Mouse (Mus musculus) kidney, adult 9 months (tissue): ENCODE measurements around the gene Nudt2.
"Not testable (repeated sequence)": the region's sequence is repeated elsewhere in the genome, so short reads cannot be mapped to it uniquely, and the experiment has no call there.

Experiments
- DNase-seq: peaks from one replicate; pipeline ENCODE4 v3.0.0; 2022

The Nudt2 gene

DNA sequence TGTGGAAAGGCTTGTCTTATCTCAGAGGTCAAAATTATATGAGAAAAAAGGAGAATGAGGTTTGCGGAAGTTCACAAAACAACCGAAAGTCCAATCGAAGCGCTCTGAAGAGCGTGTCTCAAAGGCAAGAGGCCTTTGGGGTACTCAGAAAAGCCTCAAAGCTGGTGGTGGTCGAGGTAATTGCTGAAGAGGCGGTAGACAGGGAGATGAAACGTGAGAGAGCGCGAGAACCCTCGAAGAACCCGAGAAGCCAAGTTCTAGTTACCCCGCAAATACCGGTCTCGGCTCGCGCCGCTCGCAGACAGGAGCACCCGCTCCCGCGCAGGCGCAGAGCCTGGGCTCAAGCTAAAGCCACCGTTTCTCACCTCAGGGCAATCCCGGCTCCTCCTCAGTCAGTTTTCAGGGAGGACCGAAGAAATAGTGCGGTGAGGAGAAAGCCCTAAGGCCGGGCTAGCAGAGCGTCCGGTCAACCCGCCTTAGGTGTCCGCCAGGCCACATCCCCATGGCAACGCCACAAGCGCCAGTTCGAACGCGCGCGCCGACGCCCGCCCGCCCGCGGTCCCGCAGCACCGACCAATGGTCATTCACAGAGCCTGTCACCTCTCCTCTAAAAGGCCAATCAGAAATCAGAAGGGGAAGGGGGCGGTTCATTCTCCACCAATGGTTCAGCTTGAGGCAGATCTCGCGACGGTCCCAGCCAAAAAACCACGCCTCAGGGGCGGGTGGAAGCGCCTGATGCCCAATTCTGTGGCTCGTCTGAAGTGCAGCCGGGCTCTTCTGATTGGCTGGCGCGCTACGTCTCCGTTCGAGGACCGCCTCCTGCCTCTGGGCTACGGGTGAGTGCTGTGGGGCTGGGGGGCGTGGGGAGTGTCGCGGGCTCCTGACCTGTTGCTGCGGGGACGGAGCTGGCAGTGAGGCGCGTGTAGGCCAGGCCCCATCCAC is at the start of gene Nudt2, which contains the start of gene Kif24:
Gene Nudt2 (plus strand): TSS at position 807 of the 942 bp plus-strand sequence.
Gene Kif24 (minus strand): TSS at position 543 of the 942 bp plus-strand sequence.
- peak; percentile 100 for DNase-seq

DNA sequence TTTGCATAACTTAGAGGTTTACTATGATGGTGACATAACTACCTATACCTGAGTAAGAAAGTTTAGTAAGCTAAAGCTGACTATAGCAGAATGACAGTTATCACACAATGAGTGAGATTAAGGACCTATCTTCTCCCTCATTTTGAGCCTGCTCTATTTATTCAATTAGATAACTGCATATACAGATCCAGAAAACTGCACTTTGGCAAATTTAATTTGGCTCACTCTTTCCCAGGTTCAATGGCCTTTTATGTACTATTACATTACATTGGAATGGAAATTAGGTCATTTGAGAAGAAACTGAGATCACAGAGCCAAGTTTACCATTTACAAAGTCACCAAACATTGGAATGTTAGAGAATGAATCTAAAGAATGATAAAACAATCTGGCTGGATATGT is 48.0 kb upstream of the Nudt2 start:
- DNase-seq: no peak

DNA sequence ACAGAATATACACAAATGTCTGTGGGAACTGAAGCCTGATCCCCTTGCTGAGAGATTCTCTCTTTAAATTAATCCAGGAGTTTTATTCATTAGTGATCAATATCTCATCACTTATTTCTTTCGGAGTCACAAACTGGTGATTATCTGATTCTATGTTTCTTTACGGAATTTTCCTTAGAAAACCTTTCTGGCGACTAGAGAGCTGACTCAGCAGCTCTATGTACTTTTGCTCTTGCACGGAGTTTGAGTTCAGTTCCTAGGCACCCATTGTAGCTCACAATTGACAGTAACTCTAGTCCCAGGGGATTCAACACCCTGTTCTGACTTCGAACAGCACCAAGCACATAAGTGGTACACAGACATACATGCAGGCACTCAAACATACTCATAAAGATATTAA is 26.0 kb upstream of the Nudt2 start:
- DNase-seq: no peak

DNA sequence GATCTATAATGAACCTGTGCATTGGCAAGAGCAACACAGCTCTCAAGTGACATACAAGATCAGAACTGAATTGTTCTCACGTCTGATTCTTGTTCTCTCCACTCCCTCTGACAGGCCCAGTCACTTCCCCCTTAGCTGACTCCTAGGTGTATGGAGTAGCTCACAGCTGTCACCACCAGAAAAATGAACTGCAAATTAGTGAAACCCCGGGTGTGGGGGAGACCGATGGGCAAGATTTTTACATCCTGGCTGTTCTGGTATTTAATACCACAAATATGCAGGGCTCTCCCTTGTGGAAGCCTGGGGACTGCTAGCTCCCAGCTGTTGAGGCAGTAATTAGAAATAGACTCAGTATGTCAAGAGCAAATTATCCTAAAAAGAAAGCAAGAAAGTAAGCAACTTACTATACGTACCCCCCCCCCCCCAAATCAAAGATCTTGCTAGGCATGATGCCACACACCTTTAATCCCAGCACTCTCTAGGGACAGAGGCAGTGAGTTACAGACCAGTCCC is 22.1 kb upstream of the Nudt2 start:
- DNase-seq: no peak

DNA sequence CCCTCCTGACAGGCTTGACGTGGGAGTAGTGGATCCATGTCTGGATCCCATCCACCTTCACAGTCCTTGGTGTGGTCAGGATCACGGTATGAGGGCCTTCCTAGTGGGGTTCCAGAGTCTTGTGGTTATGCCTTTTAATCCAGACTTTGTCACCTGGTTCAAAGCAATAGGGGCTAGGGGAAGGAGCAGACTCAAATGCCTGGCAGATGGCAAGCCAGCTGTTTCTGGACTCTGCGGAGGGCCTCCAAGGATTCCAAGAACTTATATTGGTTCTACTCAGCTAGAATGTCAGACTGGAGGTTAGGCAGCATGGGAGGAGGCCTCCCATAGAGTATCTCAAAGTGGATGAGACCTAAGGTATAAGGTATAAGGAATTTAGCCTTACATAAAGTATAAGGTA is 17.4 kb upstream of the Nudt2 start:
- DNase-seq: no peak

DNA sequence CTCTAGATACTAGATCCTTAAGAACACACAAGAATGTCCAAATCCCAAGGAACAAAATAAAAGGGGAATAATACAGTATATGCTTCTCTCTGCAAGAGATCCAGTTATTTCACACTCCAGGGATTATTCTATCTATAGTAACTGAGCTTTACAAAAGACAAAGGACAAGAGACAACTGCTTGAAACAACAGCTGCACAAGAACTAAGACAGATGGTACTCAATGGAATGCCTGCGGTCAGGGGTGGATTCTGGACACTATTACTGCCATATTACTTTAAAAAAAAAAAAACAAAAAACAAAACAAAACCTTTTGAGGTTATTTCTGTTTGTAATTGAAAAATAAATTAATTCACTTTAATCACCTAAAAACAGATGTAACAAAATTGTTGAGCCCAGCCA is 4.3 kb upstream of the Nudt2 start:
- DNase-seq: no peak

DNA sequence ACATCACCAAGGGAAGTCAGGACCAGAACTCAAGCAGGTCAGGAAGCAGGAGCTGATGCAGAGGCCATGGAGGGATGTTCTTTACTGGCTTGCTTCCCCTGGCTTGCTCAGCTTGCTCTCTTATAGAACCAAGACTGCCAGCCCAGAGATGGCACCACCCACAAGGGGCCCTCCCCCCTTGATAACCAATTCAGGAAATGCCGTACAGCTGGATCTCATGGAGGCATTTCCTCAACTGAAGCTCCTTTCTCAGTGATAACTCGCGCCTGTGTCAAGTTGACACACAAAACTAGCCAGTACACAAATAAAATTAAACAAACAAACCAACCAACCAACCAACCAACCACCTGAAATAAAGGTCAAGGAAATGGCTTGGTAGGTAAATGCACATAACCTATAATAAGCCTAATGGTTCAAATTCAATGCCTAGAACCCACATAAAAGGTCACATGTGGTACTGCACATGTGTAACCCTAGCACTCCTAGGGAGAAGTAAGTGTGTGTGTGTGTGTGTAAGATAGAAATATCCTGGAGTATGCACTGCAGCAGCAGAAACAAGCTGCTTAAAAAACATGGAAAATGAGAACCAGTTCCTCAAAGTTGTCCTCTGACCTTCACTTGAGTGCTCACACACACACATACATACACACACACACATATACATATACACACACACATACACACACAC is 1.8 kb upstream of the Nudt2 start:
- not testable (repeated sequence) for DNase-seq

DNA sequence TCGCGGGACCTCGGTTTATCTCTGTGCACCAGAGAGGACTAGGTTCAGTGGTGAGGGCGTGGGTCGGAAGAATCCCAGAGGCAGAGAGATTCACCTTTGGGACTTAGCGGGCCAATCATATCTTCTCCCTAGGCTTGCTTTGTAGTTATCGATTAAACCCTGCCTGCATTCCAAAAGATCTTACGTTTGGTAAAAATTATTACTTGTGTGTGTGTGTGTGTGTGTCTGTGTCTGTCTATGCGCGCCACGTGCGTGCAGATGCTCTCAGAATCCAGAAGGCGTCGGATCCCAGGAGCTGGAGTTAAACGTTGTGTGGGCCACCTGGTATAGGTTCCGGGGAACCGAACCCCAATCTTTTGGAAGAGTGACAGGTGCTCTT is 325 bp downstream of the Nudt2 start:
- DNase-seq: no peak

DNA sequence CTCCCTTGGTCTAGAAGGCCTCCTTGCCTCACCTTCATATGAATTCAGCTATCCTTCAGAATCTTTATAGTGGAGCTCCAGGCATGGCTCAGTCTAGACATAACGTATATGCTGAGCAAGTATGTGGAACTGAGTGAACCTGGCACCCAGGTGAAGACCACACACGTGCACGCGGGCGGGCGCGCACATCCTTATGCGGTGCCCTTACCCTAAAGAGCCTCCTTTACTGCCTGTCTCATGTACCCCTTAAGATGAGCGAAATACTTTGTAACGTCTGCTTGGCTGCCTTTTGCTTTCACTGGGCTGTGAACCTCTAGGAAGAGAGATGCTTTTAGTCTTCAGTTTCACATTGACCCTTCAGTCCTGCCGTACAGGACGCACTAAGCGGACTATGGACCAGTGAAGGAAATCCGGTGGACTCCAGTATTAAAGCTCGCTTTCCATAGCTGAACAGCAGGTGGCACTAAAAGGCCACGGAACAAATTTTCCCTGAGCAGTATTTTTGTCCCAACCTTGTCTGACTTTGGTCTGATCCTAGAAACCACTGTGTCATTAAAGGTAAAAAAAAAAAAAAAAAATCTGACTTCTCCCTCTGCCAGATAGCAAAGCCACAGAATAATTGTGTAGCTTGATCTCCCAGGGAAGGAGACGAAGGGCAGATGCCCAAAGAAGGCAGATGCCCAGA is 3.6 kb downstream of the Nudt2 start:
- DNase-seq: peak; percentile 86

DNA sequence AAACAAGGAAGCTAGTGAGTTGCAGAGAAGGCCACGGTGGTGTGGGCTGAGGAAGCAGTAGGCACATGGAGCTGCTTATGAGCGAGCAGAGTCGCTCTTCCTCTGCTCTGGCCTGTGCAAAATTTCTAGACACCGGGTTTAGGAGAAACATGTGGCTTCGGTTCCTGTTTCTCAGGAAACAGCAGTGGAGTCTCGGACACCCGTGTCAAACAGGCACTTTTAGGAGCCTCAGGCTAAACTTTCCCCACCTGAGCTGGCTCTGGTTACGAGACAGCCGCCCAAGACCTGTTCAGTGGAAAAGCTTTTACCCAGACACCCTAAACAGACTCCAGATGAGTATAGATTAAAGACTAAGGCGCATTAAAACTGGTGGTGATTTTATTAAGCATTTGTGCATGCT is 4.2 kb downstream of the Nudt2 start:
- no peak for DNase-seq

DNA sequence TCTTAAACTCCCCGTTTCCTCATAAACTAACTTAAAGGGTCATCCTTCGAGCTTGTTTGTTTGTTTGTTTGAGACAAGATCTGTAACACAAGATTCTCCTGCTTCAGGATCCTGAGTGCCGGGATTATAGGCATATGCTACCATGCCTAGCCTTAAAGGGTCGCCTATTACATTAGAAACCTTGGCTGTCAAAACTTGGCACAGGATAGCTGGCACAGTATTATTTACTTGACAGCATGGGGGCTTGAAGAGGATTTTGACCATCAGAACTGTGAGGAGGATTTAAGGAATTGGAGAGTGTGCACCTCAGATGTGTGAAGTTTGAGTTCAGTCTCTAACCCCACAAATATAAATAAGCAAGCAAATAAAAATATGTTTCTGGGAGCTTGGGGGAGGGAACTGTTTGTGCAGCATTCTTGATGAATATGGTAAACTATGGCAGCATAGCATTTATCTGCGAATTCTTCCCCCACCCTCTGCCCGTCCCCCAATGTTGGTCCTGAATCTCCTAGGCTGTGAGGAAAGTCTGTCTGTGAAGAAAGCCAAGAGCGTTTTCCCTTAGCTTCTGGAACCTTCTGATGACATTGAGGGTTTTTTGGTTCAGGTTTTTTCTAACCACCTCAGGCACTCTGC is 5.2 kb downstream of the Nudt2 start:
- DNase-seq: no peak

DNA sequence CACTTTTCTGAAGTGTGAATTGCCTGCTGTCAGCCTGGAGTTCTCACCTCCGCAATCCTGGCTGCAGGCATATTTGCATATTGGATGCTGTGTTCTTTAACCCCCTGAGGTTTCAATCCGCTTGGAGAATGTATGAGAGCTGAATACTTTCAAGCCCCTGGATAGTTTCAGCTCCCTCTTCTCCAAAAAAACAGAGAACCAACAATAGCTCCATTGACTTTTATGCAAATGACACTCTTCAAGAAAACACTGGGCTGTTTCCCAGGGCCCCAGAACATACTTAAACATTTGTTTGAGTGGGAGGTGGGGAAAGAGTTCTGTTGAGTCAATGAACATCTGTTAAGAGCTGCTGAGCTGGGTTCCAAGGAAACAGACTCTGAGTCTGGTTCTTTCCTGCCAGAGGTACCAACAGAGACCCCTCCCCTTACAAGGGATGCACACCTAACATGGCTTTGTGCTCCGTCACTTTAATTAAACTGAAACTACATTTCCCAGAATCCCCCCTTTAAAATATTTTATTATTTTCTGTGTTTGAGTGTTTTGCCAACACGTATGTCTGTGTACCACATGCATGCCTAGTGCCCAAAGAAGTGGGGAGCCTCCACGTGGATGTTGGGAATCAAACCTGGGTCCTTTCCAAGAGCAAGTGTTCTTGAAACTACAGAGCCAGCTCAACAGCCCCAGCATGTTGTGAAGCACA is 5.9 kb downstream of the Nudt2 start:
- DNase-seq: no peak

DNA sequence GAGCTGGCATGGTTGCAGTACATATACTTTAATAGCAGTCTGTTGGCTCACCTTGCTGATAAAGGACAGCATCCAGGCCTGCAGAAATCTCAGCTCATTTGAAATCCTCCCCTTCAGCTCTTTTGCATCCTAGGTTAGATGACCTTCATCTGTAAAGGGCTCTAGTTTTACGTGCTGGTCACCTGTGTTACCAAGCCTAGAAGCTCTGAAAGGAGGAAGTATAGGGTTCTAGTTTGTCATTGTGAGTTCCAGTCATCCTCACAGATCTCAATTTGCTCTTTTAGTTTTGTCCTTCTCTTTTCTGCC is 6.4 kb downstream of the Nudt2 start:
- no peak for DNase-seq

DNA sequence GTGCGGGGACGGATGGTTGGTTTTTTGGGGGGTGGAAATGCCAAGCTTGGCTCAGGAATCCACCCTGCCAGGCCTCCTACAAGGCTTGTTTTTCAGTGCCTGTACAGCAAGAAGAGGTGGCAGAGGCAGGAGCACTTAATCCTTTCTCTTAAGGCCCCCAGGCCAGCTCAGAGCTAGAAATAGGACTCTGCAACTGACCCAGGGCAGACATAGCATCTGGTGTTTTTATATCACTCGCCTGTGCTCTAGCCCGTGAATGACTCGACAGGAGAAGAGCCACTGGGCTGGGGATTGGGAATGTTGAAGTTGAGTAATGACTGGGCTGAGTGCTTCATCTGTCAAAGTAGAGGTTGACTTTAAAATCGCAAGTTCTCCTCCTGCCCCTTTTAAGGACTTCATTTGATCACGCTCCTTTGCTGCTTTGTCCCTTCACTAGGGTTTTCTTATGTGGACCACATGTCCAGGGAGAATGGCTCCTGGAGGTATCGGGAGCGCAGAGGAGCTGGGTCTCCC is 12.8 kb downstream of the Nudt2 start:
- no peak for DNase-seq

DNA sequence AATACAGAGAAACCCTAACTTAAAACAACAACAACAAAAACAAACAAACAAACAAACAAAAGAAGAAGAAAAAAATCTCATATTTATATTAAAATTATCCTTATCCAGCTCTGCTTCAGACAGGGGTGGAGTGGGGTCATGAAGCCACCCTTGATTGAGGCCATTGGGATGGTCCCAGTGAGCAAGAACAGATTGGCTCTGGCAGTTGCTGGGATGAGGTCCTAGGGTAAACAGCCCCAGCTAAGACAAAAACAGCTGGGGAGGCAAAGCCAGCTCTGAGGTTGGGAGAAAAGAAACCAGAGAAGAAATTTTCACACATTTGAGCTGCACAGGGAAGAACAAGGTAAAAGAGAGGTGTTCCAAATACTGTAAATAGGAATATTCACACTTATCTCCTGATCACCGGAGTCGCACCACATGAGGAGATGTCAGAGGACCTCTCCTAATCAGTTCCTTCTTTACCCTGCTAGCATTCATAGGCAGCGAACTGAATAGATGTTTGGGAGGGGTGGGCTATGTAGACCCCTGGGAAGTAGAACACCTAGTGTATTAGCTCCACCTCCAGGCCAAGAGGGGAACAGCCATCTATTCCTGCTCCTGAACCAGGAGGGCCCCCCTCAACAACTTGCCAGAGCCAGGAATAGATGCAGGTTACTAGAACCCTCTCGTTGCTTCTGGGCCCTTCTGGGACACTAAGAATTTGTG is 14.0 kb downstream of the Nudt2 start:
- DNase-seq: no peak

DNA sequence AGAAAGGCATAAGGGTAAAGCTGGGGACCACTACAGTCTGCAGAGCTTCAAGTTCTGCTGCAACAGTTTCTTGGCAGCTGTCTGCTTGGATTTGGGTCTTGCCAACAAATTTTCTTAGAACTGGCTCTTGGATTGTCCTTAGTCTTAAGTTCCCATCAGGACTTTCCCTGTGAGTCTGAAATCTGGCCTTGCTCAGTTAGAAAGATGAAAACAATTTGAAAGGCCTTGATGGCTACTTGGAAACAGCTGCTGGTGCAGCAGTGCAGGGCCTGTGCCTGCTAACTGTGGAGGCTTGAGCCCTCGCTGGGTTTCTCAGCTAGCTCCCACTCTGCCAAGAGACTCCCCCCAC is 14.5 kb downstream of the Nudt2 start:
- DNase-seq: no peak

DNA sequence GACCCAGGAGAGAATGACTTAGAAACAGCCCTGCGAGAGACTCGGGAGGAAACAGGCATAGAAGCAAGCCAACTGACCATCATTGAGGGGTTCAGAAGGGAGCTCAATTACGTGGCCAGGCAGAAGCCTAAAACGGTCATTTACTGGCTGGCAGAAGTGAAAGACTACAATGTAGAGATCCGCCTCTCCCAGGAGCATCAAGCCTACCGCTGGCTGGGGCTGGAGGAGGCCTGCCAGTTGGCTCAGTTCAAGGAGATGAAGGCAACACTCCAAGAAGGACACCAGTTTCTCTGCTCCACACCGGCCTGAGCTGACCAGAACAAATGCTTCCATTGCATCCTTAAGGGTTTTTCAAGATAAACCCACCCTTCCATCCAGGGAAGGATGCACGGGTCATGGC is 15.3 kb downstream of the Nudt2 start:
- no peak for DNase-seq

DNA sequence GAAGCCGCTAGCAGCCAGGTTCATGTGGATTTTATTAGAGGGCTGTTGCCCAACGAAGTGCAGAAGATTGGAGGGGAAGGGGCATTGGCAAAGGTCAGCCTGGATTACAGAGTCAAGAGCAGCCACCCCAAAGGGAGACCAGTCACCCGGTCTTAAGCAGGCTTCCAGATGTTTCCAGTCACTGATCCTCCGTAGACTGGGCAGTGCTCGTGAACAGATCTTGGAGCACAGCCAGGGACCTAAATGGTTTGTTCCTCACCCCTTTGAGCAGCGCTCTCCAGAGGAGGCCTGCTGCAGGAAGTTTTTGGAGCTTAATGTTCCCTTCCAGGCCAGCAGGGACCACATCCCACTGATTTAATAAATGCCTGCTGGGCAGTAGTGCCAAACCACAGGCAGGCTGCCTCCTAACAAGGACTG is 16.7 kb downstream of the Nudt2 start:
- peak; percentile 69 for DNase-seq

DNA sequence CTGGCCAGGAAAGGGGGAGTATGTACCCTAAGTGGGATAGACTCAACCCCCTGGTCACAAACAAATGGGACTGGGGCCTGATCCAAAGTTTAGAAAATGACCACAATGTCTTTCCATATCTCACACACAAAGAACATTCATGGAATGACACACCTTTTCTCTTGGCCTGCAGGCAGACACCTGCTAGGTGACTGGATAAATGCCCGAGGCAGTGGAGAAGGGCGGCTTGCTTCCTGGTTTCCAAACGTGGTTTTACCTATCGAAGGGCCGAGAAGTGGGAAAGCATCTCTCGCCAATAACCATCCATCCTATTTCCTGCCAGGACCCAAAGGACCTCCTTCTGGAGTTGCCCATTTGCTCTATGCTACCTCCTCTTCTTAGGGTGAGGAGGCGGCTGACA is 28.0 kb downstream of the Nudt2 start:
- no peak for DNase-seq

DNA sequence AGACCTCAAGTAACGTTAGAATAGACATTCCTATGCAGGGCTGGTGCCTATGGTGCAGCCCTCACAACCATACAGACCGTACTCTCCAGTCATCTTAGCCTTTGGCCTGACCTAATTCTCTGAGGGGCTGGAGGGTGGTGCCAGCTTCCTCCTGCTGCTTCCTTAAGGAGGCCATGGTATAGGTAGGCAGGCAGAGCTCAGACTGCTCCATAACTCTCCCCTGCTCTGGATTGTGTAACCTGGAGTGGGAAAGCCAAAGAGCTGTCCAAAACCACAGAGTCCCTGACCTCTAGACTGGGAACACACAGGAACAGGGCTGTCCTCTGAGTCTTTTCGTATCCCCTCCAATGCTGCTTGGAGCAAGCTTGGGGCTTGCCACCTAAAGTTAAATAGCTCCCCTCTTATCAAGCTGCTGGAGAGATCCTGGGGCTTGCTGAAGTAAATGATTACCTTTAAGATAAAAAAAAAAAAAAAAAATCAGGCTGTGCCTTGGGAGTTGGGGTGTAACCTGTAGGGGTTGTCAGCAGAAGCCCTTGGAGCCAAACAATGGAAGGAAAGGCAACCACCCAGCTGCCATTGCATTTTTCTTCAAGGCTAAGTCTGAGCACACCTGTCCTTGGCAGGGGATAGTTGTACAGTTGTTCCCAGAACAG is 28.6 kb downstream of the Nudt2 start:
- DNase-seq: peak; percentile 33

DNA sequence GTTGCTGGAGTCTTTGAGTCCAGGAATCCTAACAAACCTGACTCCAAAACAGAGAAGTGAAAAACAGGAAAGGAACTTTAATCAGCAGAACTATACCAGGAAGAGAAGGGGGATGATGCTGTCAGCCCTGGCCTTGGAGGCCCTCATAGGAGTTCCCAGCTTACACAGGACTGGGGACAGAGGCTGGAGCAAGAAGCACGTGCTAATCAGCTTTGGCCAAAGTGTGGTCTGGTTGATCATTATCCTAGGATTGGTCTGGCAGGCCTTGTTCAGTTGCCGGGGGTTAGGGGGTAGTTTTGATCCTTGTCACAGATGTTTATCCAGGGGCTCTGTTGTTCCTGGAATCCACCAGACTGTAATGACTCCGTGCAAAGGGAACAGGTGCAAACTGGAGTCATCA is 29.4 kb downstream of the Nudt2 start:
- peak; percentile 86 for DNase-seq
